Mouse (Mus musculus): Measurements from ENCODE around the gene Ahsa2. TPM values are rescaled to one million over a fixed set of nuclear protein-coding genes. Genes with fewer than 3 reads are reported as not detected.
A peak's percentile ranks its signal among the peaks of the same experiment; 100 is the strongest.
"Not testable (repeated sequence)": the region's sequence is repeated elsewhere in the genome, so short reads cannot be mapped to it uniquely, and the experiment has no call there.

Ahsa2 gene
- polyA plus RNA-seq (2015; fragmentation: Nextera tagmentation; extraction: Ambion mirVana) = 75.5 and 86.8 TPM in 2 replicates

DNA sequence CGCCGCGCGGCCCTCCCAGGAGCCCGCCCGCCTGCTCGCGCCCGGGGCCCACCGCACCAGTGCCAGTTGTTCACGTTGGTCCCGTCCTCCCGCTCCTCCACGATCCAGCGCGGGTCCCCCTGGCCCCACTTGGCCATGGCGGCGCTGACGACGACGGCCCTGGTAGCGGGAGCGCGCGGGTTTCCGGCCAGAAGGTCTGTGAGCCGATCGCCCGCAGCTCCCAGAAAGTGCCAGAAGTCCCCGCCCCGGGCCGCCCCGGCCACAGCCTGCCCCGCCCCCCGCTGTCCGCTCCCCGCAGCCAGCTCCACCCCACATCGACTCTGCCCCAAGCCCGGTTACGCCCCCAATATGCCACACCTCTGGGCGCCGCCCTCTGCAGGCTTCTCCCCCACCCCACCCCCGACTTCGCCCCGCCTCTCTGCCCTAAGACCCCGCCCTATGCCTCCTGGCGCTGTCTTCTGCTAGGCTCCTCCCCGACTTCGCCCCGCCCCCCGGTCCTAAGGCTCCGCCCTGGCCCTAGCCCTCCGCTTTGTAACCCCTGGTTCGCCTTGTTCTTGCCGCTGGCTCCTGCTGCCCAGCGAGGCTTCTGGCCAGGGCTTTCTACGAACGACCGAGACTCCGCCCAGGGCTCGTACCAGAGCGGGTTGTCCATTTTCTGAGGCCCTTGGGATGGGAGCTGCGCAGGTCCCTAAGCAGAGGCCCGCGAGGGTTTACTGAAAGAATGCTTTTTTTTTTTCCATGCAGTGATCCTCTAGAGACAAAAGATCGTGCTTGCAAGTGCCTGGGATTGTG, at the start of gene Ahsa2:
Ahsa2 (minus strand) TSS at position 313 of the 792 bp plus-strand sequence.
- Histone ChIP-seq H3K27ac (peak within 1 kb of the TSS; percentile 97), H3K4me3 (replicated peaks) (peak within 1 kb of the TSS; percentile 89), H3K4me1 (peaks cover 22% of the 10 kb centered on the region), H3K36me3 (peaks cover 25% of the 10 kb centered on the region), H3K4me2 (peak within 1 kb of the TSS; percentile 75), H3K9me3 (replicated peaks) (no peaks in the 10 kb centered on the region), H3K27me3 (no peaks in the 10 kb centered on the region), H3K9ac (peak within 1 kb of the TSS; percentile 89)
- ATAC-seq (replicated peaks; ENCODE audit: low FRiP score) = peak; percentile 96
- WGBS = under 1% methylated on average over 58 of the region's 66 CpGs

DNA sequence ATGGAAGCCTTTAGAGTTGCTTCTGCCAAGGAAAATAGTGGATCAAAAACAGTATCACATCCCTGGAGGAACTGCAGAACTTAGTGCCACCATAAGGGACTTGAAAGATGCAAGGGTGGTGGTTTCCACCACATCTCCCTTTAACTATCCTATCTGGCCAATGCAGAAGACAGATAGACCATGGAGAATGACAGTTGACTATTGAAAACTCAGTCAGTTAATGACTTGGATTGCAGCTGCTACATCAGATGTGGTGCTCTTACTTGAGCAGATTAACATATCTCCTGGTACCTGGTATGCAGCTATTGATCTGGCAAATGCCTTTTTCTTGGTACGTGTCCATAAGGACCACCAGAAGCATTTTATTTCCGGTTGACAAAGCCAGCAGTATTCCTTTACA, 39.6 kb upstream of the Ahsa2 start:
- Histone ChIP-seq H3K4me1 (no peaks in the 10 kb centered on the region), H3K9ac (no peak overlapping the region), H3K27me3 (no peaks in the 10 kb centered on the region), H3K4me3 (replicated peaks) (no peak overlapping the region), H3K36me3 (no peaks in the 10 kb centered on the region), H3K9me3 (replicated peaks) (no peaks in the 10 kb centered on the region), H3K27ac (no peak overlapping the region), H3K4me2 (no peak overlapping the region)
- no peak for ATAC-seq (replicated peaks; ENCODE audit: low FRiP score)
- 80% methylated on average over 2 of the region's 2 CpGs for WGBS

DNA sequence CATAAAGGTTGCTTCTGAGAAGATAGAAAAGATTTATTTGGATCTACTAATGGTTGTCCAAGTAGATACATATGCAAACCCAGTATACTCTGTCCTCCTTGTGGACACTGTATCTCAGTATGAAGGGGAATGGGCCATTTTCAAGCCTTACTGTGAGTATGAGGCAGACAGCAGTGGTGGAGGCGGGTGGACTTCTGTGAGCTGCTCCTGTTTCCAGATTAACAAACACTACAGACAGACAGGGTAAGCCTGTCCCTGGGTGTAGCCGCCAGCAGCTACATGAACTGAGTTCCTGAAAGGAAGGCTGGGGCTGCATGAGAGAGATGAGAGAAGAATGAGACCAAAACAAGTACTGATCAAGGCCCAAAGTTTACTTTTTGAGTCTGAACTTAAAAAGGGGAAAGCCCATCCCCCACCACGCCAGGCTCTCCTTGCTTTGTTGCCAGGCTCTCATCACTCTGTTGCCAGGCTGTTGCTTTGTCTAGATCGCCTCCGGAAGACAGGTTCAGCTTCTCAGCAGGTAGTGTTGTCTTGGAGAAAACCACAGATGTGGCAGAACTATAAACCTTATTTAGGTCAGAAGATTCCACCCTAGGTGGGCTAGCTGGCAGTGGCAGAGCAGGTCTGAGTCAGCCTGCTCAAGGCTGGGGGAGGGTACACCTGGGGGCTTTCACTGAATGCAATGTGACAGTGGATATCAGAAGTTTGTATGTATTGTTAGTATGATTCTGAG, 22.8 kb upstream of the Ahsa2 start, which contains the start of gene 1700093K21Rik:
1700093K21Rik (minus strand) TSS at position 683 of the 733 bp plus-strand sequence.
- Histone ChIP-seq H3K9ac (no peak within 1 kb of the TSS), H3K4me1 (no peaks in the 10 kb centered on the region), H3K27ac (no peak within 1 kb of the TSS), H3K36me3 (no peaks in the 10 kb centered on the region), H3K4me3 (replicated peaks) (no peak within 1 kb of the TSS), H3K9me3 (replicated peaks) (no peaks in the 10 kb centered on the region), H3K4me2 (no peak within 1 kb of the TSS), H3K27me3 (no peaks in the 10 kb centered on the region)
- WGBS = 56% methylated on average over 5 of the region's 5 CpGs
- ATAC-seq (replicated peaks; ENCODE audit: low FRiP score) = no peak

- WGBS = 68% methylated on average over 3 of the region's 3 CpGs
- H3K27me3 ChIP-seq = no peaks in the 10 kb centered on the region
- no peaks in the 10 kb centered on the region for H3K36me3 ChIP-seq
- ATAC-seq (replicated peaks; ENCODE audit: low FRiP score) = no peak
- H3K9me3 ChIP-seq (replicated peaks) = no peaks in the 10 kb centered on the region
- H3K9ac ChIP-seq = no peak overlapping the region
- H3K4me1 ChIP-seq = no peaks in the 10 kb centered on the region
- H3K27ac ChIP-seq = no peak overlapping the region
- no peak overlapping the region for H3K4me3 ChIP-seq (replicated peaks)
- no peak overlapping the region for H3K4me2 ChIP-seq
Observed at GRCm38 (mm10) chr11:23518981-23519380, 21.2 kb upstream of the Ahsa2 start.

GRCm38 (mm10) chr11:23515315-23515714, 17.5 kb upstream of the Ahsa2 start:
- Histone ChIP-seq H3K9ac (no peak overlapping the region), H3K27ac (no peak overlapping the region), H3K4me3 (replicated peaks) (no peak overlapping the region), H3K36me3 (no peaks in the 10 kb centered on the region), H3K4me1 (no peaks in the 10 kb centered on the region), H3K9me3 (replicated peaks) (no peaks in the 10 kb centered on the region), H3K27me3 (no peaks in the 10 kb centered on the region), H3K4me2 (no peak overlapping the region)
- 86% methylated on average over 2 of the region's 2 CpGs for WGBS
- ATAC-seq (replicated peaks; ENCODE audit: low FRiP score) = no peak

DNA sequence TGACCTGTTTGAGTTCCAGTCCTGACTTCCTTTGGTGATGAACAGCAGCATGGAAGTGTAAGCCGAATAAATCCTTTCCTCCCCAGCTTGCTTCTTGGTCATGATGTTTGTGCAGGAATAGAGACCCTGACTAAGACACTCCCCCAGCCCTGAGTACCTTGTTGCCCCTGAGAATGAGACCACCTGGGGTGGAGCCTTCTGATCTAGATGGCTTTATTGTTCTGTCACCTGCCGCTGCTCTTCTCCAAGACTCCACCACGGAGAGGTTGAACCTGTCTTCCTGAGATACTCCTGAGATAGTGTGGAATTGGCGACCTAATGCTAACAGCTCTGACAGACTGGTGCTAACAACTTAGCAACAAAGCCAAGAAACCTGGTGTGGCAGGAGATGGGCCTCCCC, 17.0 kb upstream of the Ahsa2 start:
- not testable (repeated sequence) for H3K27me3 ChIP-seq; H3K4me3 ChIP-seq (replicated peaks); ATAC-seq (replicated peaks; ENCODE audit: low FRiP score); H3K9ac ChIP-seq; H3K9me3 ChIP-seq (replicated peaks); H3K27ac ChIP-seq; H3K36me3 ChIP-seq; H3K4me1 ChIP-seq; H3K4me2 ChIP-seq
- WGBS = 41% methylated on average over 4 of the region's 4 CpGs

DNA sequence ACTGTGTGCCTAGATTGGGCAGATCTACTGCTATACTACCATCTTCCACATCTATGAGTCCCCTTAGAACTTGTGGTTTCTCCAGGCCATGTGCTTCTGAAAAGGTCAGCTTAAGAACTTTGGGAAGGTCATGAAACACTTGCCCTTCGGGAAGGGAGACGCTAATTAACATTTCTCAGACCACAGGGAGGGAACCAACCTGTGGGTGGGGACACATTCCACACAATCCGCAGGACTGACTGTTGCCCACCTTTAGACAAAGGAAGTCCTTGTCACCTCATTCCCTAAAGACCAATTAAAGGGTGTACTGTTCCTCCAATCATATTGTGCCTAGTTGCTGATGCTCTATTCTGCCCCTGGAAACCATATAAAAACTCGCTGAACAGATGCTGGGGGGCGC, 7.0 kb upstream of the Ahsa2 start:
- H3K4me1 ChIP-seq; H3K9me3 ChIP-seq (replicated peaks); H3K4me2 ChIP-seq; H3K4me3 ChIP-seq (replicated peaks); H3K27ac ChIP-seq; H3K36me3 ChIP-seq; ATAC-seq (replicated peaks; ENCODE audit: low FRiP score); H3K9ac ChIP-seq; H3K27me3 ChIP-seq: not testable (repeated sequence)
- WGBS = 75% methylated on average over 5 of the region's 5 CpGs

GRCm38 (mm10) chr11:23498609-23499008, 779 bp upstream of the Ahsa2 start:
- Histone ChIP-seq H3K9me3 (replicated peaks) (no peaks in the 10 kb centered on the region), H3K27ac (peak overlapping the region; percentile 65; the same call in 1 of the 2 replicates)

DNA sequence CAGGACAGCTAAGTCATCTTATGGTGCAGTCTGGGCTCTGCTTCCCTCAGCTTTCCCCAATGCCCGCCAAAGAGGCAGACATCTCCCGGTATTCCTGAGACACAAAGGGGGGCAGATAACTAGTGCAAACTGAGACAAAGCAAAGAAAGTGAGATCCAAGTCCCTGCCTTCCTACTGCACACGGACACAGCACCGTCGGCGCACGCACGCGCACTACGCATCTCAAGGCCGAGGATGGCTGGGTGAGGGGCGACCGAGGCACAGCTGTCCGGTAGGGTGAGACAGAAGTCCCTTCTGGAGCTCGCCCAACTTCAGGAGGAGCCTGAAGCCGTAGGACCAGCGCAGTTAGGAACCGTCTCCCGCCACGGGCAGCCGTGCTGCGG, 504 bp downstream of the Ahsa2 start:
- Histone ChIP-seq H3K36me3 (peaks cover 31% of the 10 kb centered on the region), H3K9ac (peak overlapping the region; percentile 89), H3K9me3 (replicated peaks) (no peaks in the 10 kb centered on the region), H3K27ac (peak overlapping the region; percentile 97), H3K4me1 (peaks cover 22% of the 10 kb centered on the region), H3K27me3 (no peaks in the 10 kb centered on the region), H3K4me2 (peak overlapping the region; percentile 75), H3K4me3 (replicated peaks) (peak overlapping the region; percentile 89)
- under 1% methylated on average over 22 of the region's 22 CpGs for WGBS
- ATAC-seq (replicated peaks; ENCODE audit: low FRiP score) = peak; percentile 88

More at GRCm38 (mm10) chr11:23498609-23499008, 779 bp upstream of the Ahsa2 start:
- H3K4me1 ChIP-seq = peaks cover 22% of the 10 kb centered on the region
- no peak for ATAC-seq (replicated peaks; ENCODE audit: low FRiP score)
- H3K36me3 ChIP-seq = peaks cover 18% of the 10 kb centered on the region
- 0 out of 2 replicates have a peak overlapping the region, but pooled peaks have one; percentile 15 for H3K9ac ChIP-seq
- H3K27me3 ChIP-seq = no peaks in the 10 kb centered on the region
- peak overlapping the region; percentile 89 for H3K4me3 ChIP-seq (replicated peaks)
- WGBS = 65% methylated on average over 5 of the region's 5 CpGs
- peak overlapping the region; percentile 75 for H3K4me2 ChIP-seq

DNA sequence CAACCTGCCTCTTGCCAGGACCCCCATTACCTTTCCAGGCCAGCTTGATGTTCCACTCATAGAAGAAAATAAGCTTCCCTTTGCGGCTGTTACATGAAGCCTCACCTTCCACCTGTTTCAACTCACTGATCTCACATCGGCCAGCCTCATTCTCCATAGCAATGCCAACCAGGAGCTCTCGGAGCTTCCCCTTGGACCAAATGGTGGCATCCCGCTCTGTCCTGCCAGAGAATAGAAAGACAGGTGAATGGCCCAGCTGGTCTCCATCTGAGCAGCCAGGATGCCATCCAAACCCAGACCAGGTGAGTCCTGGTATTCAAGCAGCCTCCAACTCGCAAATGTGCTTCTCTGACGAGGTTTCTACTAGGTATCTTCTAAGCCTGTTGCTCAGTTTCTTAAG, 1.2 kb downstream of the Ahsa2 start:
- ATAC-seq (replicated peaks; ENCODE audit: low FRiP score) = no peak
- H3K9ac ChIP-seq = peak overlapping the region; percentile 89; the same call in 1 of the 2 replicates
- peak overlapping the region; percentile 89 for H3K4me3 ChIP-seq (replicated peaks)
- no peaks in the 10 kb centered on the region for H3K9me3 ChIP-seq (replicated peaks)
- no peaks in the 10 kb centered on the region for H3K27me3 ChIP-seq
- H3K4me1 ChIP-seq = peaks cover 22% of the 10 kb centered on the region
- H3K36me3 ChIP-seq = peaks cover 37% of the 10 kb centered on the region
- WGBS = 37% methylated on average over 6 of the region's 6 CpGs
- no peak overlapping the region for H3K27ac ChIP-seq
- H3K4me2 ChIP-seq = peak overlapping the region; percentile 75

DNA sequence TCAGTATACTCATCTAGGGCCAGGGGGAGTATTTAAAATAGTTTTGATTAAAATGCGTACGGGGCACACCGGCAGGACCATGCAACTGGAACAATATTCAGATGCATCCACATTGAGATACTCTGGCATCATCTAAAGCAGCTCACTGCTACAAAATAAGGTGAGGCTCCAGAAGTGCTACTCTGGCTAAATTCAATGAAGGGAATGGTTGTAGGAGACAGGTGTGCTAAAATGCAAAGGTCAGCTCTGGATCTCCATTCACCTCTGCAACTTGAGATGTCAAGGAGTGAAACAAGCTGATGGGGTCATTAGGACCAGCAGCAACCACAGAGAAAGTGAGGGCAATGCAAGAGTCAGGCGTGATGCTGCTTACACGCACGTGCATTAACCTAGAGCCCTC, 2.6 kb downstream of the Ahsa2 start:
- peaks cover 22% of the 10 kb centered on the region for H3K4me1 ChIP-seq
- WGBS = 73% methylated on average over 6 of the region's 6 CpGs
- H3K9me3 ChIP-seq (replicated peaks) = no peaks in the 10 kb centered on the region
- H3K9ac ChIP-seq = no peak overlapping the region
- H3K4me2 ChIP-seq = no peak overlapping the region
- no peaks in the 10 kb centered on the region for H3K27me3 ChIP-seq
- H3K4me3 ChIP-seq (replicated peaks) = no peak overlapping the region
- no peak for ATAC-seq (replicated peaks; ENCODE audit: low FRiP score)
- peaks cover 51% of the 10 kb centered on the region for H3K36me3 ChIP-seq
- H3K27ac ChIP-seq = no peak overlapping the region

Measured in kidney, embryonic 15.5 days (tissue).